Mouse (Mus musculus): Measurements from ENCODE around the gene Exosc2. TPM values are rescaled to one million over a fixed set of nuclear protein-coding genes. Genes with fewer than 3 reads are reported as not detected.

The Exosc2 gene
- total RNA-seq (2014; rRNA removed) (17.2 and 31.1 TPM in 2 replicates), polyA plus RNA-seq (2015; fragmentation: Nextera tagmentation; extraction: Ambion mirVana) (35.6 and 36.5 TPM in 2 replicates)

- Histone ChIP-seq H3K4me1 (ENCODE audit: insufficient read depth, low read length) (no peaks in the 10 kb centered on the region), H3K4me2 (ENCODE audit: low read depth, low read length) (peak within 1 kb of the TSS; percentile 90), H3K9ac (replicated peaks; ENCODE audit: low read length) (peak within 1 kb of the TSS; percentile 77), H3K36me3 (ENCODE audit: insufficient read depth, low read length) (peaks cover 18% of the 10 kb centered on the region), H3K27me3 (ENCODE audit: insufficient read depth, low read length) (no peaks in the 10 kb centered on the region), H3K27ac (peak within 1 kb of the TSS; percentile 68), H3K4me3 (ENCODE audit: low read length) (peak within 1 kb of the TSS; percentile 79), H3K9me3 (ENCODE audit: low read length) (no peaks in the 10 kb centered on the region)
- no peak for TF ChIP-seq CTCF (IDR thresholded peaks at IDR 0.05; ENCODE audit: low read depth)
- peak; percentile 98 for ATAC-seq
- 1% methylated on average over 27 of the region's 27 CpGs for WGBS
- DNase-seq (ENCODE audit: low spot score), result peak; percentile 97
Measured at GRCm38 (mm10) chr2:31670551-31671035, at the start of gene Exosc2. TSS of gene Exosc2 (plus strand) at chr2:31670715.

GRCm38 (mm10) chr2:31633531-31633930 lies 37.0 kb upstream of the Exosc2 start:
- 64% methylated on average over 3 of the region's 3 CpGs for WGBS
- no peak overlapping the region for H3K27ac ChIP-seq
- H3K4me2 ChIP-seq (ENCODE audit: low read depth, low read length), result no peak overlapping the region

GRCm38 (mm10) chr2:31635281-31636137 lies 35.0 kb upstream of the Exosc2 start:
- no peak for TF ChIP-seq CTCF (IDR thresholded peaks at IDR 0.05; ENCODE audit: low read depth)
- Histone ChIP-seq H3K27me3 (ENCODE audit: insufficient read depth, low read length) (peaks cover 76% of the 10 kb centered on the region), H3K4me3 (ENCODE audit: low read length) (peak overlapping the region; percentile 16; the same call in 1 of the 2 replicates), H3K36me3 (ENCODE audit: insufficient read depth, low read length) (no peaks in the 10 kb centered on the region), H3K4me1 (ENCODE audit: insufficient read depth, low read length) (peaks cover 9% of the 10 kb centered on the region), H3K27ac (no peak overlapping the region), H3K9ac (replicated peaks; ENCODE audit: low read length) (no peak overlapping the region), H3K9me3 (ENCODE audit: low read length) (no peaks in the 10 kb centered on the region), H3K4me2 (ENCODE audit: low read depth, low read length) (peak overlapping the region; percentile 25; the same call in 1 of the 2 replicates)
- 1% methylated on average over 52 of the region's 52 CpGs for WGBS
- ATAC-seq (no peak), DNase-seq (ENCODE audit: low spot score) (no peak)

More at GRCm38 (mm10) chr2:31633531-31633930, 37.0 kb upstream of the Exosc2 start:
- no peaks in the 10 kb centered on the region for H3K36me3 ChIP-seq (ENCODE audit: insufficient read depth, low read length)
- H3K4me1 ChIP-seq (ENCODE audit: insufficient read depth, low read length), result peaks cover 9% of the 10 kb centered on the region
- TF ChIP-seq CTCF (IDR thresholded peaks at IDR 0.05; ENCODE audit: low read depth), result no peak
- no peak overlapping the region for H3K9ac ChIP-seq (replicated peaks; ENCODE audit: low read length)
- ATAC-seq (no peak), DNase-seq (ENCODE audit: low spot score) (no peak)
- H3K27me3 ChIP-seq (ENCODE audit: insufficient read depth, low read length), result peaks cover 57% of the 10 kb centered on the region
- H3K9me3 ChIP-seq (ENCODE audit: low read length), result no peaks in the 10 kb centered on the region
- no peak overlapping the region for H3K4me3 ChIP-seq (ENCODE audit: low read length)

DNA sequence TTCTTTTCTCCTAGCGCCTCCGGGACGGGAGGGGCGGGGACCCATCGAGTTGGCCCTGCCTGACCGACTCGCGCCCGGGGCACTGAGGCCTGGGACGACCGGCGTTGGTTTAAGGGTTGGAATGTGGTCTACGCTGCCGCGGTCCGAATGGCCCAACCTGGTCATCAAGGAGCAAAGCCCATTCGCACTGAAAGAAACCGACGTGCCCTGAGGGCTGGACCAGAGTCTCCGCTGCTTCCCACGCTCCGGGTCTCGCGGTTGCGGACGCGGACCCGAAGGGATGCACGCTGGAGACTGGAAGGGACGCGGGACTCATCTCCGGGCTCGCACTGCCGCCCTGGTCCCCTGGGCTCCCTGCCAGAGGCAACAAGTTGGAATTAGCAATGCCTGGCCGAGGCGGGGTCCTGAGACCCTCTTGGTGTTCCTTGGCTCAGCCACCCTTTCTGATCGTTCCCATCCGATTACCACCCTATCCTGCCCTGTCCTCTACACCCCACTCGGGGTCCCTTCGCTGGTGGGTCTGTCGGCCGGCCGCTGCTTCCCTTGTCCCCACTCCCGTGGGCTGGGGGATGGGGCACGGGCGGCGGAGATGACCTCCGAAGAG lies 34.3 kb upstream of the Exosc2 start:
- Histone ChIP-seq H3K4me2 (ENCODE audit: low read depth, low read length) (peak overlapping the region; percentile 25), H3K4me3 (ENCODE audit: low read length) (peak overlapping the region; percentile 16), H3K36me3 (ENCODE audit: insufficient read depth, low read length) (no peaks in the 10 kb centered on the region), H3K9ac (replicated peaks; ENCODE audit: low read length) (no peak overlapping the region), H3K27me3 (ENCODE audit: insufficient read depth, low read length) (peaks cover 79% of the 10 kb centered on the region), H3K9me3 (ENCODE audit: low read length) (no peaks in the 10 kb centered on the region), H3K4me1 (ENCODE audit: insufficient read depth, low read length) (peaks cover 9% of the 10 kb centered on the region), H3K27ac (no peak overlapping the region)
- 1% methylated on average over 47 of the region's 48 CpGs for WGBS
- DNase-seq (ENCODE audit: low spot score) (peak; percentile 30), ATAC-seq (0 out of 2 replicates have a peak, but pooled peaks have one; percentile 6)
- TF ChIP-seq CTCF (IDR thresholded peaks at IDR 0.05; ENCODE audit: low read depth), result no peak

DNA sequence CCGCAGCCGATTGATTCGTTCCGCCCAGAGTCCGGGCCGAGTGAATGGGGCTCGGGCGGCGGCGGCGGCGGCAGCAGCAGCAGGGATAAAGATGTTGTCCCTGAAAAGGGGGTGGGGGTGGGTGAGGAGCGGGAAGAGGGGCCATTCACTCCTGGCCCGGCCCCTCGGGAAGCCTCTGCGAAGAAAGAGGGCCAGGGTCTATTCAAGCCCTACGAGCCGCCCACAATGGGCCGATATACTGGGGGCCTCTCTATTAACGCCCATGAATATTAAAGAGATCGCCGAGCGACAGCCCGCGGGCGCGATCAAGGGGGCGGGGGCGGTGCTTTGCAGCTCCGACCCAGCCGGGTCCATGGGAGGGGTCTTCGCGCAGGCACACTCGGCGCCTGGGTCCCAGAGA lies 33.8 kb upstream of the Exosc2 start:
- Histone ChIP-seq H3K27ac (no peak overlapping the region), H3K27me3 (ENCODE audit: insufficient read depth, low read length) (peaks cover 79% of the 10 kb centered on the region), H3K9ac (replicated peaks; ENCODE audit: low read length) (no peak overlapping the region), H3K36me3 (ENCODE audit: insufficient read depth, low read length) (no peaks in the 10 kb centered on the region), H3K4me1 (ENCODE audit: insufficient read depth, low read length) (peaks cover 9% of the 10 kb centered on the region), H3K4me2 (ENCODE audit: low read depth, low read length) (peak overlapping the region; percentile 25), H3K9me3 (ENCODE audit: low read length) (no peaks in the 10 kb centered on the region), H3K4me3 (ENCODE audit: low read length) (peak overlapping the region; percentile 16)
- WGBS, result under 1% methylated on average over 34 of the region's 35 CpGs
- no peak for TF ChIP-seq CTCF (IDR thresholded peaks at IDR 0.05; ENCODE audit: low read depth)
- DNase-seq (ENCODE audit: low spot score) (peak; percentile 18), ATAC-seq (peak; percentile 46; the same call in 1 of the 2 replicates)

DNA sequence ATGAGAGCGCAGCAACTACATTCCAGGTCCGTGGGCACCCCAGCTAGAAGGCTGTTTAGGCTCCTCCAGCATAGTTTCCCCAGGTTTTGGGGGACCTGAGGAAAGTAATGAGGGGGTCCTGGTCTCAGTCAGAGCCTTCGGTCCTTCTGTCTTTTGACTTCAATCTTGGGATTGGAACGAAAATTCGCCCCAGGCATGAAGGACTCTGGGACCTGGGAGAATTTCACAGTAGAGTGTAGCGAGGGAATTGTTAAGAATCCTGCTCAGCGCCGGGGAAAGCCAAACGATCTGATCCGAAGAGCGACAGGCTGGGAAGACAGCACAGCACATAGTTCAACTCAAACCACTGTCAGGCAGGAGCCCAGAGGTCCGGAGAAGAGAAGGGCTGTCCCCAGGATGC lies 33.2 kb upstream of the Exosc2 start:
- TF ChIP-seq CTCF (IDR thresholded peaks at IDR 0.05; ENCODE audit: low read depth), result no peak
- Histone ChIP-seq H3K27ac (no peak overlapping the region), H3K36me3 (ENCODE audit: insufficient read depth, low read length) (no peaks in the 10 kb centered on the region), H3K4me3 (ENCODE audit: low read length) (peak overlapping the region; percentile 16; the same call in 1 of the 2 replicates), H3K9ac (replicated peaks; ENCODE audit: low read length) (no peak overlapping the region), H3K27me3 (ENCODE audit: insufficient read depth, low read length) (peaks cover 79% of the 10 kb centered on the region), H3K4me2 (ENCODE audit: low read depth, low read length) (0 out of 2 replicates have a peak overlapping the region, but pooled peaks have one; percentile 16), H3K9me3 (ENCODE audit: low read length) (no peaks in the 10 kb centered on the region), H3K4me1 (ENCODE audit: insufficient read depth, low read length) (peaks cover 9% of the 10 kb centered on the region)
- 1% methylated on average over 12 of the region's 12 CpGs for WGBS
- ATAC-seq (no peak), DNase-seq (ENCODE audit: low spot score) (no peak)
